Mouse (Mus musculus) effector memory CD4-positive, alpha-beta T cell, adult 7 months (primary cell): ENCODE data around the gene Trem2. TPM values are rescaled to one million over a fixed set of nuclear protein-coding genes. Genes with fewer than 3 reads are reported as not detected.

ENCODE experiments used
- polyA plus RNA-seq: library from polyadenylated mRNA; unstranded; fragments of 100-300 nt; shearing (Covaris generic); gene quantifications from one replicate; pipeline ENCODE4 v1.2.1, GENCODE M21; 2017

Trem2 gene
- not detected for polyA plus RNA-seq

DNA sequence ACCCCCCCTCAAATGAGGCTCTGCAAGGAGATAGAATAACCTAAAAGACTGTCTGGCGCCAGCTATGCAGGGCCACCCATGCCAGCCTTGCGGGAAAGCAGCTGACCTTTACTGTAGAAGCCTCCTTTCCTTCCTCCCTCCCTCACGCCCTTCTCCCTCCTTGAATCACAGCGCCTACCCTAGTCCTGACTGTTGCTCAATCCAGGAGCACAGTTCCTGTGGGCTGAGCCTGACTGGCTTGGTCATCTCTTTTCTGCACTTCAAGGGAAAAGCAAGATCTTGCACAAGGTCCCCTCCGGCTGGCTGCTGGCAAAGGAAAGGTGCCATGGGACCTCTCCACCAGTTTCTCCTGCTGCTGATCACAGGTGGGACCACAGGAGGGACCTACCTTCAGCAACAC, at the start of gene Trem2:
Gene Trem2 (plus strand): TSS at position 171 of the 400 bp plus-strand sequence.

GRCm38 (mm10) chr17:48299203-48299602, 47.0 kb upstream of the Trem2 start, which contains the start of gene Treml2:
Treml2 (plus strand) TSS chr17:48299498.

DNA sequence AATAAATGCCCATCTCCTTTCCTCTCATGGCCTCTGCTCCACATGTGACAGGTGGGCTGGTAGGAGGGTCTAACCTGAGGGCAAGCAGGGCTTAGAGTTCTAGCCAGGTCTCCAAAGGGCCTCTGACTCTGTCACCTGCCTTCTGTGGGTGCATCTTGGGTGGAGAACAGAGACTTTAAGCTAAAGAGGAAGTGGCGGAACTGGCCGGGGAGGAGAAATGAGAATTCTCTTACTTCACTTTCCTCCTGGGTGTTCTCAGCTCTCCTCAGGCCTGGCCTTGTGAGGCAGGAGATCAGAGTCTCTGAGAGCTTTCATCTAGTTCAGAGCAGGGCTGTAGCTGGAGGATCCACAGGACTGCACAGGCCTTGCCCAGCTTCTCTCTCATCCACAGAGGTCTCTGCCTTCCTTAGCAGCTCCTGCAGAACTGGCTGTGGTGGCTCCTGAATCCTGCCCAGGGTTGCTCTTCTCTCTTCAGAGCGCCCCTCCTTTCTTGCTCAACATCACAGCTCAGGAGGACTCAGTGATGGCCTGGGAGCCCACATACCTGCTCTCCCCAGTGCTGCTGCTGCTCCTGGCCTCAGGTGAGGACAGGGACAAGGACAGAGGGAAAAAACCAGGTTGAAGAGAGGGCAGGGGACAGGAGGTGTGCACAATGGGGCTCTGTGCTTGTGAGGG, 30.2 kb upstream of the Trem2 start, which contains the start of gene B430306N03Rik:
Gene B430306N03Rik (plus strand): TSS at position 237 of the 675 bp plus-strand sequence.

GRCm38 (mm10) chr17:48359616-48360015, 13.4 kb downstream of the Trem2 start, which contains the start of gene Treml1:
Treml1 (plus strand) TSS chr17:48359916.

Other genes starting within 250 kb of the Trem2 start
- not detected for gene 9830107B12Rik, start 200.1 kb upstream of the Trem2 start, polyA plus RNA-seq
- gene A530064D06Rik, start 179.1 kb upstream of the Trem2 start, polyA plus RNA-seq: 0.16 TPM
- gene Trem1, start 113.6 kb upstream of the Trem2 start, polyA plus RNA-seq: 0.21 TPM
- gene Trem3, start 98.6 kb upstream of the Trem2 start, polyA plus RNA-seq: not detected
- gene Treml4, start 82.1 kb upstream of the Trem2 start, polyA plus RNA-seq: 0.94 TPM
- 1.7 TPM for gene Treml2, start 46.9 kb upstream of the Trem2 start, polyA plus RNA-seq
- 0.96 TPM for gene B430306N03Rik, start 30.3 kb upstream of the Trem2 start, polyA plus RNA-seq
- not detected for gene Treml1, start 13.5 kb downstream of the Trem2 start, polyA plus RNA-seq
- gene Nfya, start 63.5 kb downstream of the Trem2 start, polyA plus RNA-seq: 9.6 TPM
- gene Oard1, start 63.6 kb downstream of the Trem2 start, polyA plus RNA-seq: 58.5 TPM
- gene Apobec2, start 86.5 kb downstream of the Trem2 start, polyA plus RNA-seq: 18.2 TPM
- 0.32 TPM for gene Tspo2, start 105.1 kb downstream of the Trem2 start, polyA plus RNA-seq
- gene Unc5cl, start 108.5 kb downstream of the Trem2 start, polyA plus RNA-seq: 7.1 TPM